Mouse (Mus musculus): ENCODE measurements around the gene Evi5. TPM values are rescaled to one million over a fixed set of nuclear protein-coding genes. Genes with fewer than 3 reads are reported as not detected.
"Not testable (repeated sequence)": the region's sequence is repeated elsewhere in the genome, so short reads cannot be mapped to it uniquely, and the experiment has no call there.

The Evi5 gene
- 10 to 100 TPM; 55.3 to 61.6 TPM for total RNA-seq (2021)
- polyA plus RNA-seq (2012; rRNA removed): 14.2 and 15.7 TPM in 2 replicates
- long read RNA-seq, partial matches to known transcripts: 4 of 27 reads
- long read RNA-seq, other reads (novel, unspliced or antisense): 23 of 27 reads

GRCm38 (mm10) chr5:107874561-107875260 is at the start of gene Evi5:
Gene Evi5 (minus strand): TSS chr5:107875107.
- no peak for DNase-seq

- DNase-seq: no peak
Measured at GRCm38 (mm10) chr5:107924564-107924963, 49.7 kb upstream of the Evi5 start.

- DNase-seq: no peak
Measured at GRCm38 (mm10) chr5:107922836-107923235, 47.9 kb upstream of the Evi5 start.

GRCm38 (mm10) chr5:107921400-107922252 is 46.7 kb upstream of the Evi5 start:
- peak; percentile 18 for DNase-seq

- DNase-seq: no peak
Measured at GRCm38 (mm10) chr5:107915280-107915679, 40.4 kb upstream of the Evi5 start.

GRCm38 (mm10) chr5:107911012-107911411 is 36.1 kb upstream of the Evi5 start:
- no peak for DNase-seq

GRCm38 (mm10) chr5:107910084-107910616 is 35.2 kb upstream of the Evi5 start:
- DNase-seq: no peak

GRCm38 (mm10) chr5:107909668-107910067 is 34.8 kb upstream of the Evi5 start:
- DNase-seq: no peak

GRCm38 (mm10) chr5:107908514-107909110 is 33.7 kb upstream of the Evi5 start:
- no peak for DNase-seq

- no peak for DNase-seq
Measured at GRCm38 (mm10) chr5:107904325-107904724, 29.4 kb upstream of the Evi5 start.

- no peak for DNase-seq
Measured at GRCm38 (mm10) chr5:107901014-107901615, 26.2 kb upstream of the Evi5 start.

- DNase-seq: peak; percentile 94
Measured at GRCm38 (mm10) chr5:107900206-107901013, 25.5 kb upstream of the Evi5 start, which contains the start of gene Rpl5. Gene Rpl5 (plus strand): TSS chr5:107900502.

GRCm38 (mm10) chr5:107896265-107896664 is 21.4 kb upstream of the Evi5 start:
- DNase-seq: no peak

- no peak for DNase-seq
Measured at GRCm38 (mm10) chr5:107894676-107895075, 19.8 kb upstream of the Evi5 start.

GRCm38 (mm10) chr5:107891515-107891914 is 16.6 kb upstream of the Evi5 start:
- not testable (repeated sequence) for DNase-seq

GRCm38 (mm10) chr5:107889994-107890888 is 15.3 kb upstream of the Evi5 start:
- DNase-seq: no peak

GRCm38 (mm10) chr5:107880710-107881109 is 5.8 kb upstream of the Evi5 start:
- DNase-seq: no peak

GRCm38 (mm10) chr5:107877053-107877452 is 2.1 kb upstream of the Evi5 start:
- DNase-seq: no peak

- no peak for DNase-seq
Measured at GRCm38 (mm10) chr5:107875261-107875611, 329 bp upstream of the Evi5 start.

- DNase-seq: no peak
Measured at GRCm38 (mm10) chr5:107873886-107874302, 1.0 kb downstream of the Evi5 start.
